Mouse (Mus musculus): ENCODE data around the gene 1700069L16Rik. TPM values are rescaled to one million over a fixed set of nuclear protein-coding genes. Genes with fewer than 3 reads are reported as not detected.

1700069L16Rik gene
- polyA plus RNA-seq, 1 experiment from 2014 or later: not detected

DNA sequence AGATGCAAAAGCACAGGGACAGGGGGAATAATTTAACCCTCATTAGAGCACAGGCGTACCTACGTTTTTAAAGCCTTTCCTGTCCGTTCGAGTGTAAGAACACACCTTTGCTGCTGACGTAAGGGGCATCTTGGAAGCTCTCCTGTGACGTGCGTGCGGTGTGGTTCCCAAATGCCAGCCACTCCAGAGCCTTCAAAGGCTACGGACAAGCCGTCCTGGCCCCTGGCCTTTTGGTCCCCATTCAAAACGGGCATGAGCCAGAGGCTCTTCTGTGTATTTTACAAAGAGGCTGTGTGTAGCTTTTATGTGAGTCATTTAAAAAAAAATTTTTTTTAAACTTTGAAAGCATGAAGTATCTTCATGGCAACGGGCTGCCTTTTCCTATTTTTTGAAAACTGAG is 69.8 kb downstream of the 1700069L16Rik start:
- Histone ChIP-seq H3K9me3 (replicated peaks) (no peaks in the 10 kb centered on the region), H3K9ac (no peak overlapping the region), H3K4me1 (replicated peaks) (0 out of 2 replicates have a peak, but pooled peaks cover 3% of the 10 kb centered on the region), H3K36me3 (no peaks in the 10 kb centered on the region), H3K4me2 (no peak overlapping the region), H3K27ac (no peak overlapping the region), H3K27me3 (peaks cover 14% of the 10 kb centered on the region), H3K4me3 (replicated peaks) (no peak overlapping the region)
- DNase-seq (no peak), ATAC-seq (ENCODE audit: low read depth) (no peak)
- WGBS (ENCODE audit: insufficient replicate concordance): 72% methylated on average over 12 of the region's 12 CpGs

DNA sequence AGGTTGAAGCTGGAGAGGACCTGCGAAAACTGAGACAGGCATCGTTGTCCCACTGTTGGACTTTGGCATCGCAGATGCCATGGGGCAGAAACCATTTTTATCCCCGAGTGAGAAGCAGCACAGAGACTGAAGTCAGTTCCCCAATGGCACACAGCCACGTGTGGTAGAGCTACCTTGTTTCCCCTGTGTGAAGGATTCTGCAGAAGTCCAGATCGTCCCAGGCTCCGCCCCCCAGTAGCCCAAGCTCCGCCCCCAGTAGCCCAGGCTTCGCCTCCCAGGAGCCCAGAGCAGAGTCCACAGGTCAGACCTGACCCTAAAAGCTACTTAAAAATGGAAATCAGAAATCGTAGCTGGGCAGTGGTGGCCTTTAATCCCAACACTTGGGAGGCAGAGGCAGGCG is 70.4 kb downstream of the 1700069L16Rik start:
- H3K36me3 ChIP-seq: no peaks in the 10 kb centered on the region
- H3K4me3 ChIP-seq (replicated peaks): no peak overlapping the region
- no peaks in the 10 kb centered on the region for H3K9me3 ChIP-seq (replicated peaks)
- 0 out of 2 replicates have a peak, but pooled peaks cover 3% of the 10 kb centered on the region for H3K4me1 ChIP-seq (replicated peaks)
- no peak overlapping the region for H3K27ac ChIP-seq
- 61% methylated on average over 11 of the region's 11 CpGs for WGBS (ENCODE audit: insufficient replicate concordance)
- DNase-seq: no peak
- peaks cover 20% of the 10 kb centered on the region for H3K27me3 ChIP-seq
- no peak for ATAC-seq (ENCODE audit: low read depth)
- no peak overlapping the region for H3K4me2 ChIP-seq
- H3K9ac ChIP-seq: no peak overlapping the region

DNA sequence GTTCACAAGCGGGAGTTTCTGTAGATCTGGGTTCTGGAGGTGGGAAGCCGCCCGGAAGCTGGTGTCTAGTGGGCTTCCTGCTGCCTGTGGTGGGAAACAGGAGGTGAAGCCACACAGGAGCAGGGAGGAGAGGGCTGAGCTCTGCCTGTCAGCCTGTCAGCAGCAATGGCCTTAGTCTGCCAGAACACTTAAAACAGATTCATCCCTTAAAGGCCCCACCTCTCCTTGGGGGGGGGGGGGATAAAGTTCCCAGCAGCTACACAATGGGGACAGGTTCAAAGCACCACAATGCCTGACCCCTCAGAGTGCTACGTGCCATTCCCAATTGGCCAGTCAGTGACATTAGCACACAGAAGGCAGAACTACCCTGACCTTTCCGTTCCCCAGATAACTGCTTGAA is 72.4 kb downstream of the 1700069L16Rik start:
- Histone ChIP-seq H3K9me3 (replicated peaks) (no peaks in the 10 kb centered on the region), H3K4me3 (replicated peaks) (no peak overlapping the region), H3K9ac (no peak overlapping the region), H3K27ac (no peak overlapping the region), H3K4me2 (no peak overlapping the region), H3K4me1 (replicated peaks) (0 out of 2 replicates have a peak, but pooled peaks cover 3% of the 10 kb centered on the region), H3K27me3 (peaks cover 20% of the 10 kb centered on the region), H3K36me3 (no peaks in the 10 kb centered on the region)
- 12% methylated on average over 5 of the region's 5 CpGs for WGBS (ENCODE audit: insufficient replicate concordance)
- DNase-seq (no peak), ATAC-seq (ENCODE audit: low read depth) (no peak)

DNA sequence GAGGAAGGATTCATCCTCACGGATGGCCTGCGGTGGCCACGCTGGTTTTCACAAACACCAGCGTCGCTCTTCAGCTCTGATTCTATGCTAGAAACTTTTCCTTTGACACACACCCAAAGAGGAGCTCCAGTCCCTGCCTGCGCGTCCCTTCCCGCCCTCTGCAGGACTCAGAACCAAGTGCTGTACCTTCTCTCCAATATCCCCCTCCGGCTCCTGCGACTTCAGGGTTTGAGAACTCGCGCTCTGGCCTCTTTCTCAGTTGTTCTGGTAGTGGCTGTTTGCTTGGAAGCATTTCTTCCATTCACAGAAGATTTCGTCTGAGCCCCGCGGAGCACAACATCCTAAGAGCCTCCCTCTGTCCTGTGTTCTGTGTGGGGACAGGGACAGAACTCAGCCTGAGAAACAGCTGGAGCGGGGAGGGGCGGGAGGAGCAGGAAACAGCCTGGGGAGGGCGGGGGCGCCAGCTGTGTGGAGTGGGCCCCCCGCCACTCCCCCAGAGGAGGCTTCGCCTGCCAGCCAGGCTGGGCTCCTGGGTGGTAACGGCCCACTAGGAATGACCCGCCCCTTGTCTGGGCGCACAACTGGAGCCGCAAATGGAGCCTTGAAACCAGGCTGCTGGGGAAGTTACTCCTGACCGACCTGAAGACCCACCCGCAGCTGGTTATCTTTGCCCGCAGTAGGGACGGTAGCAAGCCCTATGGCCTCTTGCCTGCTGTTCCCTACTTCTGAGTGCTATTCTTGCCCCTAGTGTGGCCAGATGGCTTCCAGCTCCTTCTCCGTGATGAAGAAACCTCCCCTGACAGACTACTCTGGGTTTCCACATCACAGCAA is 74.3 kb downstream of the 1700069L16Rik start, which contains the start of gene Cmklr1:
Cmklr1 (minus strand) TSS at position 392 of the 831 bp plus-strand sequence.
- WGBS (ENCODE audit: insufficient replicate concordance): 6% methylated on average over 30 of the region's 30 CpGs
- no peak within 1 kb of the TSS for H3K9ac ChIP-seq
- peak within 1 kb of the TSS; percentile 32 for H3K4me2 ChIP-seq
- H3K4me3 ChIP-seq (replicated peaks): peak within 1 kb of the TSS; percentile 10; the same call in 1 of the 2 replicates
- 0 out of 2 replicates have a peak, but pooled peaks cover 3% of the 10 kb centered on the region for H3K4me1 ChIP-seq (replicated peaks)
- no peaks in the 10 kb centered on the region for H3K36me3 ChIP-seq
- peaks cover 20% of the 10 kb centered on the region for H3K27me3 ChIP-seq
- no peaks in the 10 kb centered on the region for H3K9me3 ChIP-seq (replicated peaks)
- ATAC-seq (ENCODE audit: low read depth) (0 out of 2 replicates have a peak, but pooled peaks have one; percentile 26), DNase-seq (no peak)
- H3K27ac ChIP-seq: no peak within 1 kb of the TSS

DNA sequence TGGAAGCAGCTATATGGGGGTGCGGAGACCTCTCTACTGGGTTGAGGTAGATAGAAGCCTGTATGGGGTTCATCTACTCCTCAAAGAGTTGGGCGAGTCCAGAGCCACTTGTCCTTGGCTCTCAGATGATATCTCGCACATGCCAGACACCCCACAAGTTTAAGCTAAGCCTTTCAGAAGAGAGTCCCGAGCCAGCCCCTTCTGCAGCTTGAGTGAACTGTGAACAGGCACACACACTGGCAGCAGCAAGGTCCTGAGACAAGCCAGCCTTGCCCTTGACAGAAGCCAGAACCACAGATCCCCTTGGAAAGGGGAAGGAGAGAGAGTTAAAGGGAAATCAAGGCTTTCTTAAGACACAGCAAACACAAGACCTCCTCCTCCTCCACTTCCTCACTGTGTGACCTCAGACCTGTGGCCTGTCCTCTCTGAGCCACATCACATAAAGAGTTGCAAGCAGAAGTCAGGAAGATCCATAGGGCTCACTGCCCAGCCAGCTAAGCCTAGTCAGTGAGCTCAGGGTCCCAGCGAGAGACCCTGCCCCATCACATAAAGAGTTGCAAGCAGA is 75.8 kb downstream of the 1700069L16Rik start:
- Histone ChIP-seq H3K36me3 (no peaks in the 10 kb centered on the region), H3K4me1 (replicated peaks) (0 out of 2 replicates have a peak, but pooled peaks cover 3% of the 10 kb centered on the region), H3K9ac (no peak overlapping the region), H3K27ac (no peak overlapping the region), H3K9me3 (replicated peaks) (no peaks in the 10 kb centered on the region), H3K4me2 (no peak overlapping the region), H3K4me3 (replicated peaks) (no peak overlapping the region), H3K27me3 (peaks cover 20% of the 10 kb centered on the region)
- DNase-seq (no peak), ATAC-seq (ENCODE audit: low read depth) (no peak)
- 44% methylated on average over 5 of the region's 5 CpGs for WGBS (ENCODE audit: insufficient replicate concordance)

DNA sequence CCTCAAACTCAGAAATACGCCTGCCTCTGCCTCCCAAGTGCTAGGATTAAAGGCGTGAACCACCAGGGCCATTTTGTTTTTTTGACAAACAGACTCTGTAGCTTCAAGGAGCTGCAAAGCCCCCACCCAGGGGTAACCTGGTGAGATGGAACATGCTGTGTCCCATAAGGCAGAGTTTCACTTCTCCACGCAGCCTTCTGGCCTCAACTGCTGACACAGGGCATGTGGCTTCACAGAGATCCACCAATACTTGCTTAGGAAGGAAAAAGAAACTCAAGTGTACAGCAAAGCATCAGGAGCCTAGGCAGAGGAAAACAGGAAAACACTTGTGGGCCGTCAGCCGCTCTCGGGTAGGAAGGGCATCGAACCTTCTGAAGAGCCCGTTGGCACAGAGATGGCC is 77.4 kb downstream of the 1700069L16Rik start:
- Histone ChIP-seq H3K4me3 (replicated peaks) (no peak overlapping the region), H3K4me1 (replicated peaks) (0 out of 2 replicates have a peak, but pooled peaks cover 3% of the 10 kb centered on the region), H3K27me3 (peaks cover 20% of the 10 kb centered on the region), H3K9me3 (replicated peaks) (no peaks in the 10 kb centered on the region), H3K9ac (no peak overlapping the region), H3K4me2 (no peak overlapping the region), H3K36me3 (no peaks in the 10 kb centered on the region), H3K27ac (no peak overlapping the region)
- 68% methylated on average over 8 of the region's 8 CpGs for WGBS (ENCODE audit: insufficient replicate concordance)
- DNase-seq (no peak), ATAC-seq (ENCODE audit: low read depth) (no peak)

DNA sequence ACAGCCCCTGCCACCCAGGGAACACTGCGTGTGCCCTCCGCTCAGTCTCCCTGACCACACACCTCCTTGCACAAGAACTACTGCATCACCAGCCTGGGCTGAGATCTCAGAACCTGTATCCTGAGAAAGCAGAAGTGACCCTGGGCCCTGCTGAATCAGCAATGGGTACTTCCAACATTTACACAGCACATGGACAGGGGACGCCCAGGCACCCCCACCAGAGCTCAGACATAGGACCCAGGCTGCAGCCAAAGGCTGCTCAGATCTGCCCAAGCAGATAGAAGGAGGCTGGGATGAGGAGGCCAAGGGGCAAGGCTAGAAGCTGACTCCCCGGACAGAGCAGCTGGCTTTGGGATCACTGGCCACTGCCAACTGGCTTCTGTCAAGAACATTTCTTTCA is 80.1 kb downstream of the 1700069L16Rik start:
- Histone ChIP-seq H3K4me3 (replicated peaks) (no peak overlapping the region), H3K4me2 (no peak overlapping the region), H3K36me3 (no peaks in the 10 kb centered on the region), H3K27ac (no peak overlapping the region), H3K9me3 (replicated peaks) (no peaks in the 10 kb centered on the region), H3K27me3 (0 out of 2 replicates have a peak, but pooled peaks cover 3% of the 10 kb centered on the region), H3K4me1 (replicated peaks) (no peaks in the 10 kb centered on the region; the same call in 1 of the 2 replicates), H3K9ac (no peak overlapping the region)
- ATAC-seq (ENCODE audit: low read depth): no peak
- no peak for DNase-seq
- WGBS (ENCODE audit: insufficient replicate concordance): 34% methylated on average over 4 of the region's 4 CpGs

DNA sequence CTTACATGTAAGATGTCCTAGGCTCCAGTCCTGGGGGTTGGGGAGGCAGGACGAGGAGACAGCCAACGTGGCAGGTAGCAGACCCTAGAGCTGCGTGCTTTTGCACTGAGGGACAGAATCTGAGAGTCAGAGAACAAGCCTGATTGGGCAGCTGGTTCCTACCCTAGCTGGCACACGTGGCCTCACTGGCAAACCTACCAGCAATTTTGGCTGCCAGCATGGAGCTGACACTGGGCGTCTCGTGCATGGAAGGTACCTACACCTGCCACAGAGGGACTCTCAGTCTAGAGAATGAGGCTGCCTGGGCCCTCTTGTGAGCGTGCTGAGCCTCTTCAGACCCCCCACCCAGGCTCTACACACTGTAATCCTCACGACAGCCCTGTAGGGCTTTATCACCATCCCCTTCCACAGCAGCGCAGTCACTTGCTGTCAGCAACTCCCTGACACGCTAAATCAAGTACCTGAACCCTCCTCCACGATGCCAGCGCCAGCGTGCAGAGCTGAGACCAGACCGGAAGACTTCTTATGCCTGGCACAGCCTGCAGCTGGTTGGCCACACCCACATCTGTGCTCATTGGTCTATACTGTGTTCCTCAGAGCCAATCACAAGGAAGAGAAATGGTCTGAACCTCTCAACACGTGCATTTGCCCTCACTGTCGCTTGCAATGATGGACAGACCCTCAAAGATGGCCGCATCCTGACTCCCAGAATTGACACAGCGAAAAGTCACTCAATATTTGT is 81.3 kb downstream of the 1700069L16Rik start:
- no peaks in the 10 kb centered on the region for H3K27me3 ChIP-seq
- H3K27ac ChIP-seq: no peak overlapping the region
- no peaks in the 10 kb centered on the region; the same call in 1 of the 2 replicates for H3K4me1 ChIP-seq (replicated peaks)
- DNase-seq (no peak), ATAC-seq (ENCODE audit: low read depth) (no peak)
- H3K4me2 ChIP-seq: no peak overlapping the region
- H3K4me3 ChIP-seq (replicated peaks): no peak overlapping the region
- H3K9me3 ChIP-seq (replicated peaks): no peaks in the 10 kb centered on the region
- no peak overlapping the region for H3K9ac ChIP-seq
- no peaks in the 10 kb centered on the region for H3K36me3 ChIP-seq
- 45% methylated on average over 18 of the region's 18 CpGs for WGBS (ENCODE audit: insufficient replicate concordance)

Other genes with a start within 250 kb of the 1700069L16Rik start
- gene Wscd2, start 234.4 kb downstream of the 1700069L16Rik start, polyA plus RNA-seq (2015; fragmentation: Nextera tagmentation; extraction: Ambion mirVana): 0.06 and 0.10 TPM in 2 replicates
- gene Cmklr1, start 74.3 kb downstream of the 1700069L16Rik start, polyA plus RNA-seq (2015; fragmentation: Nextera tagmentation; extraction: Ambion mirVana): 1.4 and 1.8 TPM in 2 replicates
- gene Ficd, start 11.0 kb upstream of the 1700069L16Rik start, polyA plus RNA-seq (2015; fragmentation: Nextera tagmentation; extraction: Ambion mirVana): 2.2 and 2.5 TPM in 2 replicates
- 21.2 and 24.2 TPM in 2 replicates for gene Sart3, start 47.7 kb upstream of the 1700069L16Rik start, polyA plus RNA-seq (2015; fragmentation: Nextera tagmentation; extraction: Ambion mirVana)
- gene Iscu, start 48.0 kb upstream of the 1700069L16Rik start, polyA plus RNA-seq (2015; fragmentation: Nextera tagmentation; extraction: Ambion mirVana): 104 and 106 TPM in 2 replicates
- gene Tmem119, start 75.7 kb upstream of the 1700069L16Rik start, polyA plus RNA-seq (2015; fragmentation: Nextera tagmentation; extraction: Ambion mirVana): 3.8 TPM in 2 replicates
- gene Selplg, start 107.9 kb upstream of the 1700069L16Rik start, polyA plus RNA-seq (2015; fragmentation: Nextera tagmentation; extraction: Ambion mirVana): 10.1 and 11.6 TPM in 2 replicates
- gene Coro1c, start 184.0 kb upstream of the 1700069L16Rik start, polyA plus RNA-seq (2015; fragmentation: Nextera tagmentation; extraction: Ambion mirVana): 48.0 and 60.3 TPM in 2 replicates

All from liver, embryonic 13.5 days (tissue).